Mouse (Mus musculus): ENCODE data around the gene Enah. TPM values are rescaled to one million over a fixed set of nuclear protein-coding genes. Genes with fewer than 3 reads are reported as not detected.

Enah gene
- polyA plus RNA-seq, 1 experiment = 7.2 TPM

DNA sequence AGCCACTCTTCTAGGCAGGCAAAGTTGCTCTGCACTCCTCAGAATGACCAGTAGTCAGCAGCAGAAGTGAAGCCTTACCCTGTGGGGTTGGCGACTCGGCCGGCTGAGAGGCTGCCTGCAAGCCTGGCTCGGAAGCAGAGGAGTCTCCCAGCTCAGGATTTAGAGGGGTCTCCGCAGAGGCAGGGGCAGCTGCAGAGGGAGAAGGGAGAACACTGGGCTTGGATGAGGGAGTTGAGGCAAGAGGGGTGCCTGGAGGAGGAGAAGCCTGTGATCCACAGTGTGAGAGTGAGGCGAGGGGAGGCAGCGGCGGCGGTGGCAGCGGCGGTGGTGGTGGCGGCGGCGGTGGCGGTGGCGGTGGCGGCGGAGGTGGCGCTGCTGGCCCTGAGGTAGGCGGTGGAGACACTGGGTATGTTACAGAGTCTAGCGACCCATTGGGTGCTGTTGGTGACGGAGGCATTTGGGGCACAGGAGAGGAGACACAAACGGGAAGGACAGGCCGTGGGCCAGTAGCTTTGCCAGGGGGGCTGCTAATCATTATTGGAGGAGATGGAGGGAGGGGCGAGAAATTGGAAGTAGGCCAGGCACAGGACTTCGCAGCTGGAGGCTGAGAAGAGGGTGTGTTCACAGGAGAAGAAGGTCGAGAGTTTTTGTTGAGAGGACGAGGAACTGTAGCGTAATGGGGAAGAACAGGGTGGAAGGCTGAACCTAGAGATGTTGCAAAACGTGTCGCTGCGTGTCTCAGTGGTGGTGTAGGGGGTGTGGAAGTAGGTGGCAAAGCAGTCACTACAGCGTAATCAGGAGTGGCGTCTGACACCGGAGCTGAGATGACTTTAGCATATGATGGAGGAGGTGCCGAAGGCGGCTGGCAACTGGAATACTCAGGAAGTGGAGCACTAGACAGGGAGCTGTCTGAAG, 98.0 kb downstream of the Enah start:
- no peaks in the 10 kb centered on the region for H3K36me3 ChIP-seq (ENCODE audit: control insufficient read depth, insufficient read depth, low read length)
- no peak for TF ChIP-seq CTCF (IDR thresholded peaks at IDR 0.05; ENCODE audit: borderline replicate concordance, control insufficient read depth, extremely low read depth, insufficient read depth, low read length, poor library complexity)
- no peak for TF ChIP-seq POLR2A (IDR thresholded peaks at IDR 0.05; ENCODE audit: control insufficient read depth, extremely low read depth, insufficient read depth, low read length, poor library complexity)
- no peaks in the 10 kb centered on the region; the same call in 1 of the 2 replicates for H3K4me1 ChIP-seq (replicated peaks; ENCODE audit: control insufficient read depth, insufficient read depth, low read length)
- no peaks in the 10 kb centered on the region for H3K27me3 ChIP-seq (ENCODE audit: control insufficient read depth, insufficient read depth, low read length)
- H3K4me3 ChIP-seq (ENCODE audit: control insufficient read depth, insufficient read depth, low read length) = peak overlapping the region; percentile 6
- WGBS = 48% methylated on average over 30 of the region's 37 CpGs
- H3K27ac ChIP-seq (ENCODE audit: control insufficient read depth, insufficient read depth, low read length) = no peak overlapping the region
- DNase-seq = peak; percentile 13

- H3K27me3 ChIP-seq (ENCODE audit: control insufficient read depth, insufficient read depth, low read length) = no peaks in the 10 kb centered on the region
- H3K4me3 ChIP-seq (ENCODE audit: control insufficient read depth, insufficient read depth, low read length) = no peak overlapping the region
- 97% methylated on average over 7 of the region's 7 CpGs for WGBS
- no peaks in the 10 kb centered on the region for H3K36me3 ChIP-seq (ENCODE audit: control insufficient read depth, insufficient read depth, low read length)
- H3K27ac ChIP-seq (ENCODE audit: control insufficient read depth, insufficient read depth, low read length) = no peak overlapping the region
- TF ChIP-seq CTCF (IDR thresholded peaks at IDR 0.05; ENCODE audit: borderline replicate concordance, control insufficient read depth, extremely low read depth, insufficient read depth, low read length, poor library complexity) = no peak
- no peak for TF ChIP-seq POLR2A (IDR thresholded peaks at IDR 0.05; ENCODE audit: control insufficient read depth, extremely low read depth, insufficient read depth, low read length, poor library complexity)
- DNase-seq = no peak
- no peaks in the 10 kb centered on the region for H3K4me1 ChIP-seq (replicated peaks; ENCODE audit: control insufficient read depth, insufficient read depth, low read length)
Measured at GRCm38 (mm10) chr1:181911841-181912240, 107.9 kb downstream of the Enah start.

DNA sequence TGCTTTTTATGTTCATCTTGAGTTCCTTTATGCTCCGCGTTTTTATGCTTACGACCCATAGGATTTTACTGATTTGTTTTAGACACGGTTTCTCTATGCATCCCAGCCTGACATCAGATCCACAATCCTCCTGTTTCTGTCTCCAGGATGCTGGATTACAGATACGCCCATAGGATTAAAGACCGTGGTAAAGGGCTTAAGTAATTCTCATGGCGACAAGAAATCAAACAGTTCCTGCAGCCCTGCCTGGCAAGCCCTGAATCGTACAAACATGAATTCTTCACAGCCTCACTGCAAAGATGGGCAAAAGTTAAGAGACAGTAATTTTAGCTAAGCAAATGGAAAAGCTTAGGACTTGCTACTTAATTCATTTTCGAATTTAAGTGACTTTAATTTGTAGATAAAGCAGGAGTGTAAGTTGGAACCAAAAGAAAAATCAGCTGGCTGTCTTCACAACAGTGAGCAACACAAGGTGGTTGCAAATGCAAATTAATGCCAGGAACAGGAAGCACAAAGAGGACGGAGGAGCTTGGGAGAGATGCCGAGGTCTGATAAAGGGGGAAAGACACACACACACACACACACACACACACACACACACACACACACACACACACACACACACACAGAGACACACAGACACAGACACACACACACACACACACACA, 118.0 kb downstream of the Enah start:
- H3K4me3 ChIP-seq (ENCODE audit: control insufficient read depth, insufficient read depth, low read length) = no peak overlapping the region
- WGBS = 61% methylated on average over 11 of the region's 11 CpGs
- TF ChIP-seq POLR2A (IDR thresholded peaks at IDR 0.05; ENCODE audit: control insufficient read depth, extremely low read depth, insufficient read depth, low read length, poor library complexity) (no peak), CTCF (IDR thresholded peaks at IDR 0.05; ENCODE audit: borderline replicate concordance, control insufficient read depth, extremely low read depth, insufficient read depth, low read length, poor library complexity) (no peak)

DNA sequence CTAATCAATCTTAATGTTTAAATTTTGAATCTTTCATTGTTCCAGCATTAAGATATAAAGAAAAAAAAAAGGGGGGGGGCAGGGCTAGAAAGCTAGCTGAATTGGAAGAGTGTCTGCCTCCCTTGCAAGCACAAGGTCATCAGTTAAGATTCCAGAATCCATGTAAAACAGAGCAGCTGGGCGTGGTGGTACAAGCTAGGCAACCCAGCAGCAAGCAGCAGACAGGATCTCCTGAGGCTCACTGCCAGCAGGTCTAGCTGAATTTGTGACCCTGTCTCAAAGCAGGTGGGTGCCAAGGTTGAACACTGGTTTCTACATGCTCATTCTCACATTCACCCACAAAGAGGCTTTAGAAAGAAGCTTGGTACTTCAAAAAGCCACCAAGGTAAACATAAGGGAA, 118.9 kb downstream of the Enah start:
- Histone ChIP-seq H3K27ac (ENCODE audit: control insufficient read depth, insufficient read depth, low read length) (no peak overlapping the region), H3K27me3 (ENCODE audit: control insufficient read depth, insufficient read depth, low read length) (no peaks in the 10 kb centered on the region), H3K36me3 (ENCODE audit: control insufficient read depth, insufficient read depth, low read length) (no peaks in the 10 kb centered on the region), H3K4me3 (ENCODE audit: control insufficient read depth, insufficient read depth, low read length) (no peak overlapping the region), H3K4me1 (replicated peaks; ENCODE audit: control insufficient read depth, insufficient read depth, low read length) (no peaks in the 10 kb centered on the region)
- no peak for DNase-seq
- WGBS = 86% methylated on average over 1 of the region's 1 CpGs
- TF ChIP-seq CTCF (IDR thresholded peaks at IDR 0.05; ENCODE audit: borderline replicate concordance, control insufficient read depth, extremely low read depth, insufficient read depth, low read length, poor library complexity) = no peak
- TF ChIP-seq POLR2A (IDR thresholded peaks at IDR 0.05; ENCODE audit: control insufficient read depth, extremely low read depth, insufficient read depth, low read length, poor library complexity) = no peak

More for the DNA sequence above, 118.0 kb downstream of the Enah start:
- H3K36me3 ChIP-seq (ENCODE audit: control insufficient read depth, insufficient read depth, low read length) = no peaks in the 10 kb centered on the region
- H3K4me1 ChIP-seq (replicated peaks; ENCODE audit: control insufficient read depth, insufficient read depth, low read length) = no peaks in the 10 kb centered on the region
- no peak overlapping the region for H3K27ac ChIP-seq (ENCODE audit: control insufficient read depth, insufficient read depth, low read length)
- no peak for DNase-seq
- no peaks in the 10 kb centered on the region for H3K27me3 ChIP-seq (ENCODE audit: control insufficient read depth, insufficient read depth, low read length)

GRCm38 (mm10) chr1:181898961-181899360, 120.8 kb downstream of the Enah start:
- 59% methylated on average over 1 of the region's 1 CpGs for WGBS
- no peak for DNase-seq

DNA sequence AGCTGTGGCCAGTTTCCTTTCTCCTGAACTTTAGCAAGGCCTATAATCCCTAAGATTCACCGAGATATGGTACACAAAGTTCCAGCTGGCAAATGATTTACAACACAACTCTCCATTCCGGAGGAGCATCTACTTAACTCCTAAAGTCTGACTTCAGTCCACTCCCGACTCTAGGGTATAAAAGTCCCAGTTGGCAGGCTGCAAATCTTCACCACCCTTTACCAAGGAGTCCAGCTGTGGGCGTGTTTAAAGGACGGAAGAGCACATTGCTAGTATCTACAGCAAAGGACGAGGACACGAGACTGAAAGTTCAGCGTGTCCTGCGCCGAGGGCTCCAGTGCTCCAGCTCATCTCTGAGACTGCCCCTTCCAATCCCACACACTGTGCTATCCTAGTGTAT, 122.8 kb downstream of the Enah start:
- no peak for DNase-seq
- WGBS = 94% methylated on average over 10 of the region's 10 CpGs
- H3K27me3 ChIP-seq (ENCODE audit: control insufficient read depth, insufficient read depth, low read length) = no peaks in the 10 kb centered on the region
- no peak overlapping the region for H3K4me3 ChIP-seq (ENCODE audit: control insufficient read depth, insufficient read depth, low read length)
- TF ChIP-seq POLR2A (IDR thresholded peaks at IDR 0.05; ENCODE audit: control insufficient read depth, extremely low read depth, insufficient read depth, low read length, poor library complexity) (no peak), CTCF (IDR thresholded peaks at IDR 0.05; ENCODE audit: borderline replicate concordance, control insufficient read depth, extremely low read depth, insufficient read depth, low read length, poor library complexity) (no peak)
- no peaks in the 10 kb centered on the region for H3K36me3 ChIP-seq (ENCODE audit: control insufficient read depth, insufficient read depth, low read length)
- no peak overlapping the region for H3K27ac ChIP-seq (ENCODE audit: control insufficient read depth, insufficient read depth, low read length)
- H3K4me1 ChIP-seq (replicated peaks; ENCODE audit: control insufficient read depth, insufficient read depth, low read length) = no peaks in the 10 kb centered on the region

More at GRCm38 (mm10) chr1:181898961-181899360, 120.8 kb downstream of the Enah start:
- no peaks in the 10 kb centered on the region for H3K36me3 ChIP-seq (ENCODE audit: control insufficient read depth, insufficient read depth, low read length)
- no peaks in the 10 kb centered on the region for H3K4me1 ChIP-seq (replicated peaks; ENCODE audit: control insufficient read depth, insufficient read depth, low read length)
- no peak overlapping the region for H3K4me3 ChIP-seq (ENCODE audit: control insufficient read depth, insufficient read depth, low read length)
- H3K27ac ChIP-seq (ENCODE audit: control insufficient read depth, insufficient read depth, low read length) = no peak overlapping the region
- no peaks in the 10 kb centered on the region for H3K27me3 ChIP-seq (ENCODE audit: control insufficient read depth, insufficient read depth, low read length)
- TF ChIP-seq CTCF (IDR thresholded peaks at IDR 0.05; ENCODE audit: borderline replicate concordance, control insufficient read depth, extremely low read depth, insufficient read depth, low read length, poor library complexity) (no peak), POLR2A (IDR thresholded peaks at IDR 0.05; ENCODE audit: control insufficient read depth, extremely low read depth, insufficient read depth, low read length, poor library complexity) (no peak)

Data from thymus, adult 2 months (tissue).